Mouse (Mus musculus) cortical plate, adult 2 months (tissue): ENCODE results near the gene Rufy3.

Experiments used
- CTCF ChIP-seq: fragments of 200-500 bp; IDR thresholded peaks from 2 replicates; pipeline ENCODE4 v1.5.1; 2011; ENCODE audit warnings: mild to moderate bottlenecking, control low read depth, low read length; ENCODE audit not compliant: insufficient read depth; ENCODE audit errors: extremely low read depth
- POLR2A ChIP-seq: fragments of 200-500 bp; IDR thresholded peaks from 2 replicates; pipeline ENCODE4 v1.6.1; 2011; ENCODE audit warnings: mild to moderate bottlenecking, low read length, control low read depth; ENCODE audit not compliant: insufficient read depth; ENCODE audit errors: extremely low read depth

- TF ChIP-seq POLR2A (no peak), CTCF (no peak)
Observed at GRCm38 (mm10) chr5:88604641-88605358, 40.0 kb downstream of the Rufy3 start.
